14 mouse cellular contexts compared by ENCODE assay signal in genomic region chr16:22071361-22071760, GRCm38 (mm10).
DNase-seq lines count a peak whose midpoint lies in the region; ATAC-seq and TF ChIP-seq lines count a peak whose summit lies in the region.
"Had no signal": no experiment of that assay in that cellular context is flagged by ENCODE, and none has a peak within 500 bp of the region (broad histone marks: within the 10 kb centered on the region; RNA-seq: fewer than 3 reads in every experiment).

No protein-coding gene starts in this region.

- DNase-seq in forebrain, postnatal 0 days, result peak; percentile 4
- DNase-seq in forebrain, embryonic 11.5 days (ENCODE audit: low spot score), result no peak
- no peak for DNase-seq in left cerebral cortex, adult 2 months (ENCODE audit: extremely low spot score in 1 of 2, low spot score in 2 of 2)
- DNase-seq in left cerebral cortex, adult 11 months (ENCODE audit: low spot score), result no peak
- DNase-seq in thymus, postnatal 4 days, result peak; percentile 49
- no peak for DNase-seq in thymus, adult 18-20 months
- DNase-seq in adipocyte (ENCODE audit: low spot score), result no peak
- DNase-seq: adrenal gland, adult 2 months; gastrocnemius, postnatal 10 days; kidney, adult 11 months had no signal

- H3K9ac ChIP-seq in forebrain, postnatal 0 days, result no peak overlapping the region
- no peak overlapping the region for H3K9ac ChIP-seq in forebrain, embryonic 11.5 days (ENCODE audit: low read length)
- no peak overlapping the region for H3K9ac ChIP-seq in limb, embryonic 15.5 days
- H3K9ac ChIP-seq: heart, embryonic 12.5 days had no signal

- H3K4me1 ChIP-seq in forebrain, postnatal 0 days (ENCODE audit: insufficient read depth), result no peaks in the 10 kb centered on the region
- H3K4me1 ChIP-seq in forebrain, embryonic 11.5 days (replicated peaks; ENCODE audit: control insufficient read depth, insufficient read depth, low read length), result no peaks in the 10 kb centered on the region
- no peaks in the 10 kb centered on the region for H3K4me1 ChIP-seq in limb, embryonic 15.5 days

- H3K27ac ChIP-seq in forebrain, postnatal 0 days (ENCODE audit: low read depth, low read length), result no peak overlapping the region
- H3K27ac ChIP-seq in forebrain, embryonic 11.5 days (ENCODE audit: low read depth, low read length), result no peak overlapping the region
- no peak overlapping the region for H3K27ac ChIP-seq in left cerebral cortex, adult 2 months
- H3K27ac ChIP-seq in limb, embryonic 15.5 days, result 0 out of 2 replicates have a peak overlapping the region, but pooled peaks have one; percentile 3

- no peak overlapping the region for H3K4me3 ChIP-seq in forebrain, postnatal 0 days (ENCODE audit: low read depth, low read length)
- H3K4me3 ChIP-seq in forebrain, embryonic 11.5 days (ENCODE audit: low read depth, low read length), result no peak overlapping the region
- H3K4me3 ChIP-seq in left cerebral cortex, adult 2 months, result no peak overlapping the region
- H3K4me3 ChIP-seq in limb, embryonic 15.5 days, result no peak overlapping the region
- H3K4me3 ChIP-seq: heart, embryonic 12.5 days had no signal

- peaks cover 14% of the 10 kb centered on the region for H3K36me3 ChIP-seq in forebrain, postnatal 0 days (ENCODE audit: insufficient read depth)
- peaks cover 6% of the 10 kb centered on the region for H3K36me3 ChIP-seq in forebrain, embryonic 11.5 days (ENCODE audit: control insufficient read depth, insufficient read depth, low read length)
- H3K36me3 ChIP-seq in limb, embryonic 15.5 days, result peaks cover 82% of the 10 kb centered on the region

- H3K4me2 ChIP-seq in forebrain, postnatal 0 days (ENCODE audit: low read depth), result no peak overlapping the region
- no peak overlapping the region for H3K4me2 ChIP-seq in forebrain, embryonic 11.5 days (ENCODE audit: low read depth, low read length, severe bottlenecking)
- H3K4me2 ChIP-seq in limb, embryonic 15.5 days, result no peak overlapping the region
- H3K4me2 ChIP-seq: heart, embryonic 12.5 days had no signal

- WGBS in forebrain, postnatal 0 days, result 72% methylated on average over 7 of the region's 7 CpGs
- WGBS in forebrain, embryonic 11.5 days, result 81% methylated on average over 7 of the region's 7 CpGs
- WGBS in limb, embryonic 15.5 days, result 73% methylated on average over 7 of the region's 7 CpGs

- H3K9me3 ChIP-seq in forebrain, postnatal 0 days (ENCODE audit: low read length), result no peaks in the 10 kb centered on the region
- H3K9me3 ChIP-seq in forebrain, embryonic 11.5 days (ENCODE audit: control insufficient read depth, low read length), result no peaks in the 10 kb centered on the region
- no peaks in the 10 kb centered on the region for H3K9me3 ChIP-seq in limb, embryonic 15.5 days
- H3K9me3 ChIP-seq: heart, embryonic 12.5 days had no signal

- intact Hi-C loops in left cerebral cortex, adult 2 months (cut with DNase I), result no loop called here

- ATAC-seq in forebrain, postnatal 0 days, result no peak
- ATAC-seq in forebrain, embryonic 11.5 days (replicated peaks; ENCODE audit: low FRiP score), result no peak
- no peak for ATAC-seq in limb, embryonic 15.5 days (ENCODE audit: insufficient number of reproducible peaks, low FRiP score, low TSS enrichment, low read depth)
- ATAC-seq: forebrain, embryonic 14.5 days; Patski had no signal

- TF ChIP-seq CTCF in forebrain, postnatal 0 days (IDR thresholded peaks at IDR 0.05; ENCODE audit: low read depth), result peak; percentile 49
- peak; percentile 3; the same call in 1 of the 2 replicates for TF ChIP-seq CTCF in left cerebral cortex, adult 2 months (IDR thresholded peaks at IDR 0.05)

- no peaks in the 10 kb centered on the region for H3K27me3 ChIP-seq in forebrain, postnatal 0 days (ENCODE audit: insufficient read depth, low read length)
- no peaks in the 10 kb centered on the region for H3K27me3 ChIP-seq in forebrain, embryonic 11.5 days (ENCODE audit: control insufficient read depth, insufficient read depth, low read length)
- no peaks in the 10 kb centered on the region for H3K27me3 ChIP-seq in limb, embryonic 15.5 days
- H3K27me3 ChIP-seq: heart, embryonic 12.5 days; Patski had no signal

Comparison
In these comparisons a context has a peak if more than half of its experiments do, and no peak if none do; other contexts are left out.
1. DNase-seq: peak in forebrain, postnatal 0 days (single experiment) and thymus, postnatal 4 days (single experiment); none in forebrain, embryonic 11.5 days (single experiment), left cerebral cortex, adult 2 months (0 of 2), left cerebral cortex, adult 11 months (single experiment), thymus, adult 18-20 months (0 of 2) and adipocyte (single experiment).